In genomic region chr12:41680141-41680540, GRCm38 (mm10) we compare ENCODE assay signal across 13 mouse cellular contexts.
A peak's percentile ranks its signal among the peaks of the same experiment; 100 is the strongest.
DNase-seq lines count a peak whose midpoint lies in the region; ATAC-seq and TF ChIP-seq lines count a peak whose summit lies in the region.
"Had no signal": no experiment of that assay in that cellular context is flagged by ENCODE, and none has a peak within 500 bp of the region (broad histone marks: within the 10 kb centered on the region; RNA-seq: fewer than 3 reads in every experiment).

No protein-coding gene starts in this region.

- no peak for ATAC-seq in forebrain, postnatal 0 days
- ATAC-seq in forebrain, embryonic 12.5 days (ENCODE audit: low FRiP score) = no peak
- no peak for ATAC-seq in liver, embryonic 14.5 days (ENCODE audit: insufficient read depth)
- ATAC-seq in liver, embryonic 12.5 days = no peak

- 100% methylated on average over 1 of the region's 1 CpGs for WGBS in forebrain, postnatal 0 days
- WGBS in forebrain, embryonic 12.5 days = 86% methylated on average over 1 of the region's 1 CpGs
- WGBS in liver, embryonic 14.5 days (ENCODE audit: insufficient replicate concordance) = 67% methylated on average over 1 of the region's 1 CpGs
- WGBS in liver, embryonic 12.5 days (ENCODE audit: insufficient replicate concordance) = 81% methylated on average over 1 of the region's 1 CpGs
- WGBS in thymus, adult 2 months = 96% methylated on average over 1 of the region's 1 CpGs

- no peak overlapping the region for H3K27ac ChIP-seq in forebrain, postnatal 0 days (ENCODE audit: low read depth, low read length)
- no peak overlapping the region for H3K27ac ChIP-seq in forebrain, embryonic 12.5 days
- no peak overlapping the region for H3K27ac ChIP-seq in liver, embryonic 14.5 days
- no peak overlapping the region for H3K27ac ChIP-seq in liver, embryonic 12.5 days
- no peak overlapping the region for H3K27ac ChIP-seq in thymus, adult 2 months (ENCODE audit: control insufficient read depth, insufficient read depth, low read length)
- H3K27ac ChIP-seq: kidney, embryonic 15.5 days; lung, embryonic 15.5 days; neural tube, embryonic 13.5 days had no signal

- no peak for TF ChIP-seq EP300 in liver, embryonic 14.5 days (IDR thresholded peaks at IDR 0.05; ENCODE audit: low read depth)

- no peaks in the 10 kb centered on the region for H3K27me3 ChIP-seq in forebrain, postnatal 0 days (ENCODE audit: insufficient read depth, low read length)
- H3K27me3 ChIP-seq in forebrain, embryonic 12.5 days = no peaks in the 10 kb centered on the region
- no peaks in the 10 kb centered on the region for H3K27me3 ChIP-seq in liver, embryonic 14.5 days (ENCODE audit: control insufficient read depth, insufficient read depth, low read length)
- no peaks in the 10 kb centered on the region for H3K27me3 ChIP-seq in liver, embryonic 12.5 days (replicated peaks)
- H3K27me3 ChIP-seq in thymus, adult 2 months (ENCODE audit: control insufficient read depth, insufficient read depth, low read length) = no peaks in the 10 kb centered on the region
- H3K27me3 ChIP-seq: kidney, embryonic 15.5 days; lung, embryonic 15.5 days; neural tube, embryonic 13.5 days had no signal

- no peak for DNase-seq in forebrain, postnatal 0 days
- no peak for DNase-seq in liver, embryonic 14.5 days (ENCODE audit: low read depth in 3 of 3, low spot score in 3 of 3)
- DNase-seq in ZHBTc4 (ENCODE audit: low read depth, low spot score) = peak; percentile 30
- DNase-seq in left cerebral cortex, postnatal 4 days = peak; percentile 4
- no peak for DNase-seq in thymus, adult 2 months
- no peak for DNase-seq in gastrocnemius, postnatal 36 days
- DNase-seq: cerebellum, adult 2 months; gastrocnemius, postnatal 10 days had no signal

- no peak overlapping the region for H3K4me2 ChIP-seq in forebrain, postnatal 0 days (ENCODE audit: low read depth)
- no peak overlapping the region for H3K4me2 ChIP-seq in forebrain, embryonic 12.5 days
- no peak overlapping the region for H3K4me2 ChIP-seq in liver, embryonic 14.5 days (ENCODE audit: low read depth)
- no peak overlapping the region for H3K4me2 ChIP-seq in liver, embryonic 12.5 days
- H3K4me2 ChIP-seq: kidney, embryonic 15.5 days; lung, embryonic 15.5 days; neural tube, embryonic 13.5 days had no signal

- H3K4me3 ChIP-seq in forebrain, postnatal 0 days (ENCODE audit: low read depth, low read length) = no peak overlapping the region
- H3K4me3 ChIP-seq in forebrain, embryonic 12.5 days (replicated peaks) = no peak overlapping the region
- H3K4me3 ChIP-seq in liver, embryonic 14.5 days (ENCODE audit: insufficient read depth in 1 of 2, low read depth in 2 of 2, low read length in 2 of 2) = no peak overlapping the region
- no peak overlapping the region for H3K4me3 ChIP-seq in liver, embryonic 12.5 days
- no peak overlapping the region for H3K4me3 ChIP-seq in thymus, adult 2 months (ENCODE audit: control insufficient read depth, insufficient read depth, low read length)
- H3K4me3 ChIP-seq: kidney, embryonic 15.5 days; lung, embryonic 15.5 days; neural tube, embryonic 13.5 days had no signal

- no peak for TF ChIP-seq POLR2A in thymus, adult 2 months (IDR thresholded peaks at IDR 0.05; ENCODE audit: control insufficient read depth, extremely low read depth, insufficient read depth, low read length, poor library complexity)

- no peaks in the 10 kb centered on the region for H3K9me3 ChIP-seq in forebrain, postnatal 0 days (ENCODE audit: low read length)
- H3K9me3 ChIP-seq in forebrain, embryonic 12.5 days = no peaks in the 10 kb centered on the region
- H3K9me3 ChIP-seq in liver, embryonic 14.5 days (ENCODE audit: control insufficient read depth, low read length) = no peaks in the 10 kb centered on the region
- no peaks in the 10 kb centered on the region for H3K9me3 ChIP-seq in liver, embryonic 12.5 days (replicated peaks)
- H3K9me3 ChIP-seq: kidney, embryonic 15.5 days; lung, embryonic 15.5 days; neural tube, embryonic 13.5 days had no signal

- no peak overlapping the region for H3K9ac ChIP-seq in forebrain, postnatal 0 days
- H3K9ac ChIP-seq in forebrain, embryonic 12.5 days = no peak overlapping the region
- H3K9ac ChIP-seq in liver, embryonic 14.5 days (replicated peaks) = no peak overlapping the region
- no peak overlapping the region for H3K9ac ChIP-seq in liver, embryonic 12.5 days
- H3K9ac ChIP-seq: kidney, embryonic 15.5 days; lung, embryonic 15.5 days; neural tube, embryonic 13.5 days had no signal

- H3K36me3 ChIP-seq in forebrain, postnatal 0 days (ENCODE audit: insufficient read depth) = no peaks in the 10 kb centered on the region
- no peaks in the 10 kb centered on the region for H3K36me3 ChIP-seq in forebrain, embryonic 12.5 days (replicated peaks)
- H3K36me3 ChIP-seq in liver, embryonic 14.5 days (replicated peaks; ENCODE audit: control insufficient read depth, insufficient read depth, low read depth) = no peaks in the 10 kb centered on the region
- H3K36me3 ChIP-seq in liver, embryonic 12.5 days = no peaks in the 10 kb centered on the region
- no peaks in the 10 kb centered on the region for H3K36me3 ChIP-seq in thymus, adult 2 months (ENCODE audit: control insufficient read depth, insufficient read depth, low read length)
- H3K36me3 ChIP-seq: kidney, embryonic 15.5 days; lung, embryonic 15.5 days; neural tube, embryonic 13.5 days had no signal

- TF ChIP-seq CTCF in forebrain, postnatal 0 days (IDR thresholded peaks at IDR 0.05; ENCODE audit: low read depth) = peak; percentile 23; the same call in 1 of the 2 replicates
- peak; percentile 23 for TF ChIP-seq CTCF in liver, embryonic 14.5 days (IDR thresholded peaks at IDR 0.05; ENCODE audit: low read depth)
- no peak for TF ChIP-seq CTCF in thymus, adult 2 months (IDR thresholded peaks at IDR 0.05; ENCODE audit: borderline replicate concordance, control insufficient read depth, extremely low read depth, insufficient read depth, low read length, poor library complexity)

- H3K4me1 ChIP-seq in forebrain, postnatal 0 days (ENCODE audit: insufficient read depth) = no peaks in the 10 kb centered on the region
- H3K4me1 ChIP-seq in forebrain, embryonic 12.5 days = no peaks in the 10 kb centered on the region; the same call in 1 of the 2 replicates
- no peaks in the 10 kb centered on the region for H3K4me1 ChIP-seq in liver, embryonic 14.5 days (replicated peaks; ENCODE audit: control insufficient read depth in 2 of 2, insufficient read depth in 2 of 2, low read length in 1 of 2)
- H3K4me1 ChIP-seq in liver, embryonic 12.5 days = no peaks in the 10 kb centered on the region
- H3K4me1 ChIP-seq in thymus, adult 2 months (replicated peaks; ENCODE audit: control insufficient read depth, insufficient read depth, low read length) = no peaks in the 10 kb centered on the region
- H3K4me1 ChIP-seq: kidney, embryonic 15.5 days; lung, embryonic 15.5 days; neural tube, embryonic 13.5 days had no signal

- intact Hi-C loops in left cerebral cortex, postnatal 4 days (cut with DNase I) = no loop called here
- intact Hi-C loops in gastrocnemius, postnatal 36 days (cut with DNase I) = no loop called here

Comparison
In these comparisons a context has a peak if more than half of its experiments do, and no peak if none do; other contexts are left out.
1. DNase-seq: peak in ZHBTc4 (single experiment) and left cerebral cortex, postnatal 4 days (single experiment); none in forebrain, postnatal 0 days (single experiment), liver, embryonic 14.5 days (0 of 3), thymus, adult 2 months (single experiment) and gastrocnemius, postnatal 36 days (0 of 2).